Mouse (Mus musculus) hindbrain, embryonic 16.5 days (tissue): ENCODE results near the gene Bdh1. TPM values are rescaled to one million over a fixed set of nuclear protein-coding genes. Genes with fewer than 3 reads are reported as not detected.

Source experiments
- ATAC-seq: fragments of 200-750 bp; cut with Nextera tagmentation; 2 replicates; pipeline ENCODE4 v1.8.0; 2017; ENCODE audit warnings: moderate TSS enrichment, moderate library complexity
- H3K27ac ChIP-seq: fragments of 300-500 bp; sonication (generic); 2 replicates; pipeline ENCODE4 v1.5.1; 2014; ENCODE audit warnings: low read depth, mild to moderate bottlenecking, control low read depth, low read length, moderate library complexity
- H3K27me3 ChIP-seq: fragments of 300-500 bp; sonication (generic); replicated peaks from 2 replicates; pipeline ENCODE4 v1.6.1; 2014; ENCODE audit warnings: low read length; ENCODE audit not compliant: control insufficient read depth, insufficient read depth
- H3K36me3 ChIP-seq: fragments of 300-500 bp; sonication (generic); 2 replicates; pipeline ENCODE4 v1.6.1; 2014; ENCODE audit warnings: mild to moderate bottlenecking, low read length, moderate library complexity, mixed read lengths; ENCODE audit not compliant: control insufficient read depth, insufficient read depth
- H3K4me1 ChIP-seq: fragments of 300-500 bp; sonication (generic); 2 replicates; pipeline ENCODE4 v1.6.1; 2014; ENCODE audit warnings: low read depth, low read length; ENCODE audit not compliant: control insufficient read depth, insufficient read depth
- H3K4me2 ChIP-seq: fragments of 300-500 bp; sonication (generic); 2 replicates; pipeline ENCODE4 v1.6.1; 2014; ENCODE audit warnings: mild to moderate bottlenecking, low read length, control low read depth, moderate library complexity
- H3K4me3 ChIP-seq: fragments of 300-500 bp; sonication (generic); 2 replicates; pipeline ENCODE4 v1.5.1; 2014; ENCODE audit warnings: mild to moderate bottlenecking, low read length, control low read depth, moderate library complexity
- H3K9ac ChIP-seq: fragments of 300-500 bp; sonication (generic); 2 replicates; pipeline ENCODE4 v1.6.1; 2014; ENCODE audit warnings: low read depth, mild to moderate bottlenecking, control low read depth, low read length, moderate library complexity
- H3K9me3 ChIP-seq: fragments of 300-500 bp; sonication (generic); 2 replicates; pipeline ENCODE4 v1.6.1; 2014; ENCODE audit warnings: mild to moderate bottlenecking, low read length, moderate library complexity; ENCODE audit not compliant: control insufficient read depth
- WGBS: fragments of 180-500 bp; shearing (Covaris S2); extraction: QIAGEN DNeasy Blood & Tissue Kit; methylation state at CpG from one replicate; pipeline ENCODE4 v1.1.7; 2014; 5-methylcytosine and 5-hydroxymethylcytosine counted together
- polyA plus RNA-seq: library from polyadenylated mRNA; unstranded; fragments of >200 nt; fragmentation: Nextera tagmentation; extraction: Ambion mirVana; gene quantifications from 2 replicates; pipeline ENCODE4 v1.2.1, GENCODE M21; 2015

Gene Bdh1
- polyA plus RNA-seq, 1 experiment from 2014 or later = 145 TPM

DNA sequence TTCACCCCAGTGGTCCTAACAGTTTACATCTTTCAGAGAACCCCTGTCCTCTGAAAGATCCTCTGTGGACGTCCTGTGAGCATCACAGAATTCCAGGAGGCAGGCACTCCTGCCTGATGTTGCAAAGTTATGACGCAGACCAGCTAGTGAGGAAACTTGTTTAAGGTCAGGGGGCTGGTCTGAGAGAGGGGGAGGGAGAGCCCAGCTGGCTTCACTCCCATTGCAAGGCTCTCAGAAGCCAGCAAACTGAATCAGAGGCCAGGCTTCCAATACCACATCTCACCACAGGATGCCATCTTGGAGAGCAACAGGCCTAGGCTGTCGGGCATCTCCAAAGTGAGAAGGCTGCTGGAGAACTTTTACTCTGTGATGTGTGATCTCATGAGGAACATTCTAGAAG lies 78.5 kb downstream of the Bdh1 start:
- 76% methylated on average over 3 of the region's 3 CpGs for WGBS
- no peak overlapping the region; the same call in 1 of the 2 replicates for H3K27ac ChIP-seq
- no peak overlapping the region for H3K4me2 ChIP-seq
- no peaks in the 10 kb centered on the region for H3K9me3 ChIP-seq
- ATAC-seq = no peak
- no peaks in the 10 kb centered on the region; the same call in 1 of the 2 replicates for H3K27me3 ChIP-seq
- peaks cover 23% of the 10 kb centered on the region for H3K4me1 ChIP-seq
- no peak overlapping the region for H3K9ac ChIP-seq
- H3K36me3 ChIP-seq = no peaks in the 10 kb centered on the region
- H3K4me3 ChIP-seq = no peak overlapping the region

DNA sequence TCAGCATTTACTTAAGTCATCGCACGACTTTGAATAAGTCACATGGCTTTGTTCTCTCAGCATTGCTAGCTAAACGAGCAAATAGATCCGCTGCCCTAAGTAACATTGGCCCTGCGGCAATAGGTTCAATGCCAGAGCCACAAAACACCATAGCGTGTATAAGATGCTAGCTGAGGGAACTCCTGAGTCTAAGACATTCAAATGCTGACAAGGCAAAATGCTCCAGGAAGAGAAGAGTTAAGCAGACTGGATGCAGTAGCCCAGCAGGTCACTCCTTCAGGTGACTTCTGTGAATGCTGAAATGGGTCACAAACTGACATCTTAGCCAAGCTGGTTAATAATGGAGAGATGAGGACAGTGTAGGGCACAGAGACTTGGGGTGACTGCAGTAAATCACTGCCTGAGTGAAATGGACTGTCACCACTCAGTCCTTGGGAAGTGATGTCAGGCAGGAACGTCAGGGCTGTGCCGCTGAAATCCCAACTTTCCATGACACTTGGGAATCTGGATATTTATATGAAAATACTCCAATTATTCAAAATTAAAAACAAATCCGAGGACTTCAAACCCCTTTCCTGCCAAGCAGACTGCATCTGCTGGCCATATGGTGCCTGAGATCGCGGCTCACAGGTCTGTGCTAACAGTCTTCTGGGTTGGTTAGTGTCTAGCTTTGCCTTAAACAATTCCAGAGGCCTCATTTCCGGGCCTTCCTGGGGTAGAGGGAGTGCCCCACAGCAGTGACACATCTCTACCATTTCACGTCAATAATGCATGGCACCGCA lies 79.1 kb downstream of the Bdh1 start:
- no peaks in the 10 kb centered on the region; the same call in 1 of the 2 replicates for H3K27me3 ChIP-seq
- ATAC-seq = 0 out of 2 replicates have a peak, but pooled peaks have one; percentile 22
- no peak overlapping the region for H3K9ac ChIP-seq
- no peaks in the 10 kb centered on the region for H3K36me3 ChIP-seq
- no peak overlapping the region for H3K4me2 ChIP-seq
- no peak overlapping the region for H3K4me3 ChIP-seq
- H3K27ac ChIP-seq = peak overlapping the region; percentile 29; the same call in 1 of the 2 replicates
- WGBS = 61% methylated on average over 14 of the region's 14 CpGs
- no peaks in the 10 kb centered on the region for H3K9me3 ChIP-seq
- H3K4me1 ChIP-seq = peaks cover 23% of the 10 kb centered on the region

DNA sequence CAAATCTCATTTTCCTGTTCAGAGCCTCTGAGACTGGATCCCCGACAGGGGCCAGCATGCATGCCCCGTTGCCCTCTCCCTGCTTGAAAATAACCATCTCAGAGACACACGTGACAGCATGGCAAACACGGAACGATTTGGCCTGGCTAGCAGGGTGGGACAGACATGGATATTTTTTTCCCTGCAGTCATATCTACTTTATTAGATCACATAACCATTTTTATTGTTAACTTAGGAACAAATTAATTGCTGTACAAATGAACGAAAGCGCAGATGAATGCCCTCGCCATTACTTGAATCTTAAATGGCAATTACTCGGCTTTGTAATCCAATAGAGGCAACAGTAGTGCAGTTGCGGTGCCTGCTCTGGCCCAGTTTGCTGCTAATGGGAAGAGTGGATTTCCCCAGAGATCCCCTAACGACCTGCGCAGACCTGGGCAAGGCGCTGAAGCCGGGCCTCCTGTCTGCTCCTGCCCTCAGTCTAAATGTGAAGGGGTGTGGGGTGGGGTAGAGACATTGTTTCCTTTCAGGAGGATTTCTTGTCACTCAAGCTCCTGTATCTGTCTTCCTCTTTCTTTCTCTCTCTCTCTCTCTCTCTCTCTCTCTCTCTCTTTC lies 79.8 kb downstream of the Bdh1 start:
- Histone ChIP-seq H3K9me3 (no peaks in the 10 kb centered on the region), H3K27me3 (no peaks in the 10 kb centered on the region; the same call in 1 of the 2 replicates), H3K4me1 (peaks cover 23% of the 10 kb centered on the region), H3K4me2 (no peak overlapping the region), H3K9ac (no peak overlapping the region), H3K27ac (no peak overlapping the region), H3K36me3 (no peaks in the 10 kb centered on the region), H3K4me3 (no peak overlapping the region)
- 0 out of 2 replicates have a peak, but pooled peaks have one; percentile 38 for ATAC-seq
- WGBS = 35% methylated on average over 14 of the region's 14 CpGs

GRCm38 (mm10) chr16:31506665-31507456 lies 84.8 kb downstream of the Bdh1 start:
- Histone ChIP-seq H3K9me3 (no peaks in the 10 kb centered on the region), H3K27me3 (no peaks in the 10 kb centered on the region), H3K9ac (no peak overlapping the region), H3K4me3 (no peak overlapping the region), H3K36me3 (no peaks in the 10 kb centered on the region), H3K4me1 (peaks cover 13% of the 10 kb centered on the region), H3K4me2 (no peak overlapping the region), H3K27ac (no peak overlapping the region)
- no peak for ATAC-seq
- WGBS = 47% methylated on average over 10 of the region's 10 CpGs

GRCm38 (mm10) chr16:31507457-31507755 lies 85.3 kb downstream of the Bdh1 start:
- no peak overlapping the region for H3K4me2 ChIP-seq
- H3K9ac ChIP-seq = no peak overlapping the region
- H3K36me3 ChIP-seq = no peaks in the 10 kb centered on the region
- H3K4me3 ChIP-seq = no peak overlapping the region
- no peaks in the 10 kb centered on the region for H3K9me3 ChIP-seq
- no peaks in the 10 kb centered on the region for H3K27me3 ChIP-seq
- no peak overlapping the region for H3K27ac ChIP-seq
- ATAC-seq = peak; percentile 34
- 24% methylated on average over 6 of the region's 6 CpGs for WGBS
- peaks cover 11% of the 10 kb centered on the region for H3K4me1 ChIP-seq

DNA sequence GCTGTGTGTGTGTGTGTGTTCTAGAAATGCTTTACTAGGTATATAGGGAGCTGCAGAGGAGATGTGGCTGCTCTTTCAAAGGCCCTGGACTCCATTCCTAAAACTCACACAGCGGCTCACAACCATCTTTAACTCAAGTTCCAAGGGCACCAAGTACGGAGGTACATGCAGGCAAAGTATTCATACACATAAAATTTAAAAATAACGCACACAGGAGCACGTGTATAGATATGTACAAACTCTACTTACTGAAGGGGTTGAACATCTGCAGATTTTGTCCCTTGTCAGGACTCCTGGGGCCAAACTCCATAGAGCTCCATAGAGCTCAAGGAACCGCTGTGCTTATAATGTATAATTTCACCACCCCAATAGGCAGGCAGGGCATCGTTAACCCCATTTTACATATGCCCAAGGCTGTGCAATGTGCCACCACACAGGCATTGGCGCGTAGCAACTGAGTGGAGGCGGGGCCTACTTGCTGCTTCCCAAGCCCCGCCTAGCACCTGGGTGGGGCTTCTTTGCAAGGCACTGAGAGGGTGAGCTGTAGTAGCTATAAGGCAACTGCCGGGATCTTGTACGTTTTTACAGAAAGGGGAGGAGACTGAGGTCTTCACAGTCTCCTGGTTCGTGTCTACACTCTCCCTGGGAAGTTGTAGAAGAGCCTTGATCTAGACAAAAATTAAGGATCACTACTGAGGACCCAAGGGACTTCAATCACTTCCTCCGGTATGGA lies 85.9 kb downstream of the Bdh1 start:
- Histone ChIP-seq H3K27me3 (no peaks in the 10 kb centered on the region), H3K4me3 (no peak overlapping the region), H3K9me3 (no peaks in the 10 kb centered on the region), H3K9ac (no peak overlapping the region), H3K4me2 (no peak overlapping the region), H3K27ac (no peak overlapping the region), H3K4me1 (peaks cover 11% of the 10 kb centered on the region), H3K36me3 (no peaks in the 10 kb centered on the region)
- 0 out of 2 replicates have a peak, but pooled peaks have one; percentile 3 for ATAC-seq
- WGBS = 26% methylated on average over 14 of the region's 14 CpGs

Other genes with a start within 250 kb of the Bdh1 start
- 9.4 and 11.0 TPM in 2 replicates for gene Acap2, start 221.0 kb upstream of the Bdh1 start, polyA plus RNA-seq
- 95.0 and 95.9 TPM in 2 replicates for gene Ppp1r2, start 147.0 kb upstream of the Bdh1 start, polyA plus RNA-seq
- gene Apod, start 107.5 kb upstream of the Bdh1 start, polyA plus RNA-seq = 119 and 120 TPM in 2 replicates
- gene Dlg1, start 241.2 kb downstream of the Bdh1 start, polyA plus RNA-seq = 12.7 and 13.4 TPM in 2 replicates